Mouse (Mus musculus) heart, postnatal 14 days (tissue): ENCODE results near the gene Aip. TPM values are rescaled to one million over a fixed set of nuclear protein-coding genes. Genes with fewer than 3 reads are reported as not detected.
"Not testable (repeated sequence)": the region's sequence is repeated elsewhere in the genome, so short reads cannot be mapped to it uniquely, and the experiment has no call there.

ENCODE experiments used
- DNase-seq, 2 experiments: peaks; one replicate each; pipeline ENCODE4 v3.0.0; 2021 to 2022
- intact Hi-C: fragments of 180-260 bp; cut with DNase I; formaldehyde crosslinking; loops from one replicate; pipeline ENCODE4 v1.15.1; 2025
- total RNA-seq, 2 experiments: library from RNA; stranded (reverse); gene quantifications; 2 replicates each; pipeline ENCODE4 v1.2.3; 2021

Aip gene
- total RNA-seq, 2 experiments from 2014 or later: 47.0 to 60.6 TPM

- intact Hi-C loops: no loop called here
Measured at GRCm38 (mm10) chr19:4079594-4079993, 46.1 kb downstream of the Aip start.

GRCm38 (mm10) chr19:4075531-4075930, 50.1 kb downstream of the Aip start:
- intact Hi-C loops: no loop called here
- no peak for DNase-seq

More at GRCm38 (mm10) chr19:4079594-4079993, 46.1 kb downstream of the Aip start:
- no peak for DNase-seq

GRCm38 (mm10) chr19:4072706-4073424, 52.8 kb downstream of the Aip start:
- intact Hi-C loops: no loop called here
- no peak for DNase-seq

GRCm38 (mm10) chr19:4071406-4071805, 54.3 kb downstream of the Aip start:
- intact Hi-C loops: no loop called here
- no peak for DNase-seq

- DNase-seq: no peak
- intact Hi-C loops: no loop called here
Measured at GRCm38 (mm10) chr19:4070756-4071155, 54.9 kb downstream of the Aip start.

GRCm38 (mm10) chr19:4070311-4070710, 55.3 kb downstream of the Aip start:
- intact Hi-C loops: no loop called here
- DNase-seq: no peak

GRCm38 (mm10) chr19:4068717-4069410, 56.8 kb downstream of the Aip start:
- no peak for DNase-seq
- intact Hi-C loops: no loop called here

GRCm38 (mm10) chr19:4068242-4068641, 57.4 kb downstream of the Aip start:
- intact Hi-C loops, DNase-seq: not testable (repeated sequence)

GRCm38 (mm10) chr19:4066877-4067276, 58.8 kb downstream of the Aip start:
- intact Hi-C loops: no loop called here
- no peak for DNase-seq

GRCm38 (mm10) chr19:4066280-4066679, 59.4 kb downstream of the Aip start:
- no peak for DNase-seq
- intact Hi-C loops: no loop called here

GRCm38 (mm10) chr19:4064501-4064900, 61.2 kb downstream of the Aip start:
- DNase-seq, intact Hi-C loops: not testable (repeated sequence)

Other genes with a start within 250 kb of the Aip start
- gene Tcirg1, start 218.7 kb downstream of the Aip start, total RNA-seq: 10 to 100 TPM; 16.0 to 20.4 TPM
- gene Ndufs8, start 213.1 kb downstream of the Aip start, total RNA-seq: 100 to 1,000 TPM; 438 to 441 TPM
- 1 to 10 TPM; 2.6 to 3.2 TPM for gene Aldh3b1, start 196.1 kb downstream of the Aip start, total RNA-seq
- gene Unc93b1, start 190.7 kb downstream of the Aip start, total RNA-seq: 10 to 100 TPM; 21.7 to 21.9 TPM
- under 1 TPM; 0.12 to 0.31 TPM for gene Aldh3b3, start 167.2 kb downstream of the Aip start, total RNA-seq
- gene Aldh3b2, start 153.5 kb downstream of the Aip start, total RNA-seq: under 1 TPM; 0.57 to 0.59 TPM
- gene Acy3, start 139.3 kb downstream of the Aip start, total RNA-seq: 10 to 100 TPM; 11.7 to 15.2 TPM
- not detected for gene Tbx10, start 133.1 kb downstream of the Aip start, total RNA-seq
- gene Nudt8, start 125.3 kb downstream of the Aip start, total RNA-seq: 10 to 100 TPM; 66.8 to 69.4 TPM
- gene Gm49405, start 125.2 kb downstream of the Aip start, total RNA-seq: 1 to 10 TPM; 2.0 to 2.6 TPM
- 10 to 100 TPM; 73.8 to 83.6 TPM for gene Doc2g, start 122.5 kb downstream of the Aip start, total RNA-seq
- 1,000 to 10,000 TPM; 1,061 to 1,067 TPM for gene Ndufv1, start 113.1 kb downstream of the Aip start, total RNA-seq
- gene Gstp1, start 87.9 kb downstream of the Aip start, total RNA-seq: 100 to 1,000 TPM; 257 to 271 TPM
- gene Gstp2, start 79.8 kb downstream of the Aip start, total RNA-seq: 10 to 100 TPM; 80.8 to 90.7 TPM
- gene Gstp3, start 66.3 kb downstream of the Aip start, total RNA-seq: not detected
- not detected for gene Cabp2, start 44.3 kb downstream of the Aip start, total RNA-seq
- gene Cdk2ap2, start 28.7 kb downstream of the Aip start, total RNA-seq: 10 to 100 TPM; 24.2 to 27.5 TPM
- gene Pitpnm1, start 25.9 kb downstream of the Aip start, total RNA-seq: 10 to 100 TPM; 25.0 to 26.4 TPM
- gene Gpr152, start 13.9 kb upstream of the Aip start, total RNA-seq: not detected
- gene Cabp4, start 18.2 kb upstream of the Aip start, total RNA-seq: not detected
- 10 to 100 TPM; 61.9 to 70.9 TPM for gene Coro1b, start 22.8 kb upstream of the Aip start, total RNA-seq
- gene Ptprcap, start 27.7 kb upstream of the Aip start, total RNA-seq: 1 to 10 TPM; 3.2 to 6.7 TPM
- 10 to 100 TPM; 21.6 to 23.6 TPM for gene Rps6kb2, start 37.5 kb upstream of the Aip start, total RNA-seq
- 10 to 100 TPM; 36.1 to 43.3 TPM for gene Carns1, start 49.6 kb upstream of the Aip start, total RNA-seq
- 1 to 10 TPM; 4.0 to 7.5 TPM for gene Tbc1d10c, start 65.4 kb upstream of the Aip start, total RNA-seq
- 100 to 1,000 TPM; 368 to 404 TPM for gene Ppp1ca, start 66.2 kb upstream of the Aip start, total RNA-seq
- 1 to 10 TPM; 4.7 to 5.0 TPM for gene Rad9a, start 75.8 kb upstream of the Aip start, total RNA-seq
- gene Clcf1, start 88.4 kb upstream of the Aip start, total RNA-seq: 1 to 10 TPM; 1.6 to 2.0 TPM
- gene AC109138.7, start 88.5 kb upstream of the Aip start, total RNA-seq: not detected
- gene Pold4, start 106.0 kb upstream of the Aip start, total RNA-seq: 10 to 100 TPM in 1 of 2 experiments, 1 to 10 TPM in 1; 9.5 to 10.8 TPM
- gene Ssh3, start 143.3 kb upstream of the Aip start, total RNA-seq: 1 to 10 TPM; 7.2 to 9.9 TPM
- 1 to 10 TPM; 1.0 to 1.4 TPM for gene Ankrd13d, start 157.3 kb upstream of the Aip start, total RNA-seq
- gene Grk2, start 180.4 kb upstream of the Aip start, total RNA-seq: 10 to 100 TPM; 54.1 to 59.4 TPM